Mouse (Mus musculus) stomach, embryonic 16.5 days (tissue): Measurements from ENCODE around the gene Mtfp1. TPM values are rescaled to one million over a fixed set of nuclear protein-coding genes. Genes with fewer than 3 reads are reported as not detected.

Experiments used
- ATAC-seq: fragments of 200-750 bp; cut with Nextera tagmentation; 2 replicates; pipeline ENCODE4 v1.8.0; 2017; ENCODE audit warnings: moderate number of reproducible peaks, moderate TSS enrichment; ENCODE audit not compliant: insufficient read depth, low FRiP score
- H3K27ac ChIP-seq: fragments of 300-500 bp; sonication (generic); 2 replicates; pipeline ENCODE4 v1.5.1; 2014; ENCODE audit warnings: low read length
- H3K27me3 ChIP-seq: fragments of 300-500 bp; sonication (generic); 2 replicates; pipeline ENCODE4 v1.6.1; 2014; ENCODE audit warnings: low read length, control low read depth, mixed read lengths; ENCODE audit not compliant: control insufficient read depth, insufficient read depth
- H3K36me3 ChIP-seq: fragments of 300-500 bp; sonication (generic); 2 replicates; pipeline ENCODE4 v1.6.1; 2014; ENCODE audit warnings: low read length; ENCODE audit not compliant: control insufficient read depth, insufficient read depth
- H3K4me1 ChIP-seq: fragments of 300-500 bp; sonication (generic); 2 replicates; pipeline ENCODE4 v1.6.1; 2014; ENCODE audit warnings: low read length, control low read depth, mixed read lengths; ENCODE audit not compliant: control insufficient read depth, insufficient read depth
- H3K4me2 ChIP-seq: fragments of 300-500 bp; sonication (generic); 2 replicates; pipeline ENCODE4 v1.6.1; 2014; ENCODE audit warnings: low read depth, low read length, mixed read lengths
- H3K4me3 ChIP-seq: fragments of 300-500 bp; sonication (generic); replicated peaks from 2 replicates; pipeline ENCODE4 v1.5.1; 2014; ENCODE audit warnings: mild to moderate bottlenecking, low read length
- H3K9ac ChIP-seq: fragments of 300-500 bp; sonication (generic); 2 replicates; pipeline ENCODE4 v1.6.1; 2014; ENCODE audit warnings: low read length
- H3K9me3 ChIP-seq: fragments of 300-500 bp; sonication (generic); replicated peaks from 2 replicates; pipeline ENCODE4 v1.6.1; 2016; ENCODE audit warnings: low read length, control low read depth; ENCODE audit not compliant: control insufficient read depth
- WGBS: fragments of 180-500 bp; shearing (Covaris S2); extraction: QIAGEN DNeasy Blood & Tissue Kit; methylation state at CpG from one replicate; pipeline ENCODE4 v1.1.7; 2014; 5-methylcytosine and 5-hydroxymethylcytosine counted together
- polyA plus RNA-seq: library from polyadenylated mRNA; unstranded; fragments of >200 nt; fragmentation: Nextera tagmentation; extraction: Ambion mirVana; gene quantifications from 2 replicates; pipeline ENCODE4 v1.2.1, GENCODE M21; 2015

Gene Mtfp1
- polyA plus RNA-seq, 1 experiment from 2014 or later = 17.7 TPM

DNA sequence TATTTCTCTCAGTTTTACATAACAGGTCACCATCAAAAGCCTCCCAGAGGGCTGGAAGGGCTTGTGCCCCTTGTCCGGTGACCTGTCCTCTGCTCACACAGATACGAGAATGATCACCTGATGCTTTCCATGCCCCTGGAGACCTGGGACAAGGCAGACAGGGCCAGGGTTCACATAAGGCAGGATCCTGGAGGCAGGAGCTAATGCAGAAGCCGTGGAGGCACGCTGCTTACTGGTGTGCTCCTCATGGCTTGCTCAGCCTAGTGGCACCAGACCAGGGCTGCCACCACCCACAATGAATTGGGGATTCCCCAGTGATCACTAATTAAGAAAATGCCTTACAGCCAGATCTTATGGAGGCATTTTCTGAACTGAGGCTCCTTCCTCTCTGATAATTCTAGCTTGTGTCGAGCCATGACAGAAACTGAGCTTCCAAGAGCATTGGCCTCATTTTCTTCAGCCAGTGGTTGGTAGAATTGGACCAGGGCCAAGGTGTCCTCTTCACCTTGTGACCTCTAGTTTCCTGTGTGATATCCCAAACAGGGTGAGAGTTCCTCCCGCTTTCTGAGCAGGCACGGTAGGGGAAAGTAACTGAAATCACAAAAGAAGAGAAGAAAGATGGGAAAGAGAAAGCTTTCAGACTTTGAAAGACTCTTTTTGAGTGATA is 16.8 kb downstream of the Mtfp1 start:
- Histone ChIP-seq H3K4me3 (no peak overlapping the region), H3K9me3 (no peaks in the 10 kb centered on the region), H3K9ac (no peak overlapping the region), H3K4me2 (no peak overlapping the region), H3K36me3 (no peaks in the 10 kb centered on the region), H3K27me3 (no peaks in the 10 kb centered on the region), H3K4me1 (no peaks in the 10 kb centered on the region), H3K27ac (no peak overlapping the region)
- no peak for ATAC-seq
- 78% methylated on average over 7 of the region's 7 CpGs for WGBS

DNA sequence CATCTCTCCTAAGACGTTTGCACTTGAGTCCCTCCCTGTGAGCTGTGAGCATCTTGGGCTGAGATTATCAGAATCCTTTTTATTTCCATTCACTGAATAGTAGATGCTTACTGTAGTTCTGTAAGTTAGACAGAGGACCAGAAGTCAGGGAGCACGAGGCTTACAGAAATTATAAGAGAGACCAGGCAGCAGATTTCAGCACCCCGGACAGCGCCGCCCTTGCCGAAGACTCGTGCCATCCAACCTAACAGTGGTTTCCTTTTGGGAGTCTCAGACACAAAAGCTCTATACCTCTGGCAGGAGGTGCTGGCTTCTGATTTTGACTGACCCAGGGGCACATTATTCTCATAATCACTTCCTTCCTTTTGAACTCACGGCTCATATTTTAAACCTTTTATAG is 18.6 kb downstream of the Mtfp1 start:
- H3K36me3 ChIP-seq = no peaks in the 10 kb centered on the region
- H3K27me3 ChIP-seq = no peaks in the 10 kb centered on the region
- WGBS = 13% methylated on average over 8 of the region's 8 CpGs
- no peak for ATAC-seq
- no peak overlapping the region for H3K4me2 ChIP-seq
- no peaks in the 10 kb centered on the region for H3K9me3 ChIP-seq
- H3K27ac ChIP-seq = no peak overlapping the region
- no peaks in the 10 kb centered on the region for H3K4me1 ChIP-seq
- H3K4me3 ChIP-seq = no peak overlapping the region
- H3K9ac ChIP-seq = no peak overlapping the region

DNA sequence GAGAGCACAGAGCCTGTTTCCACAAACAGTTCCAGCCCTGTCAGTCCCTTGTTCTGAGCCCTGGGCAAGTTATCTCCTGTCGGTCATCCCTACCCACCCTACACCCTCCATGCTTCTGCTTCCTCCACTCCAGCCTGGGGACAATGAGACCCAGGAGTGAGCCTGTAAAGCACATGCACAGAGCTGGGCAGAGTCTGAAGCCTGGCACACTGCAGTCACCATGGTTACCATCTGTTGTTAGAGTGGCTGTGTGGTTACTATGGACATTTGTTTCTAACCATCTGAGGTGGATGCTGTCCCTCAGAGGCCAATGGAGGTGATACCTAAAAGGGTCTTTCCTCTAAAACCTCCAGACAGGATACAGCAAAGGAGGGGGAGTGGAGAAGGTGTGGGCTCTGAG is 25.6 kb downstream of the Mtfp1 start:
- H3K36me3 ChIP-seq = no peaks in the 10 kb centered on the region
- no peak for ATAC-seq
- no peak overlapping the region for H3K4me3 ChIP-seq
- no peaks in the 10 kb centered on the region for H3K4me1 ChIP-seq
- WGBS = 74% methylated on average over 1 of the region's 1 CpGs
- no peak overlapping the region for H3K9ac ChIP-seq
- H3K27ac ChIP-seq = no peak overlapping the region
- no peaks in the 10 kb centered on the region for H3K27me3 ChIP-seq
- H3K9me3 ChIP-seq = no peaks in the 10 kb centered on the region
- no peak overlapping the region for H3K4me2 ChIP-seq

DNA sequence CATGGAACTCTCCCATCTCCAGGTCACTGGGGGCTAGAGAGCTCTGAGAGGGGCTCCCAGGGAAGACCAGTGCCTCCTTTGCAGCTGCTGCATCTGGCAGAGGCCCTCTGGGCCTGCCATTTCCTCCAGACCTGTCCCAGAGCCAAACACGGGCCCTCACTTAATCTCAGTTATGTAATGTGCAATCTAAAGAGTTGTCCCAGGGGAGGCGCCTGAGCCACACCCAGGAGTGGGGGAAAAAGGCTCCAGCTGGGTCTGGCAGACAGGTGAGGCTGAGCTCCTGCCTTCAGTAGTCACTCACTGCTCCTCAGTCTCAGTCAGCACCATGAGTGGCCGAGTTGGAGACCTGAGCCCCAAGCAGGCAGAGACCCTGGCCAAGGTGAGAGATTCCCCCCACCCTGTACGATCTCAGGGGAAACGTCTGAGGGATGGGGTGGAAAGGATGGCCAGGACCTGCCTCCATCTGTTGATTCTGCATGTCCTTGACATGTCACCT is 30.6 kb downstream of the Mtfp1 start, which contains the start of gene Sec14l3:
Gene Sec14l3, plus strand, starts transcription at position 215 of the 496 bp plus-strand sequence.
- no peak within 1 kb of the TSS for H3K27ac ChIP-seq
- no peak within 1 kb of the TSS for H3K4me2 ChIP-seq
- ATAC-seq = no peak
- H3K4me3 ChIP-seq = no peak within 1 kb of the TSS
- WGBS = 42% methylated on average over 5 of the region's 5 CpGs
- no peak within 1 kb of the TSS for H3K9ac ChIP-seq
- H3K4me1 ChIP-seq = no peaks in the 10 kb centered on the region
- H3K27me3 ChIP-seq = no peaks in the 10 kb centered on the region
- no peaks in the 10 kb centered on the region for H3K36me3 ChIP-seq
- no peaks in the 10 kb centered on the region for H3K9me3 ChIP-seq

DNA sequence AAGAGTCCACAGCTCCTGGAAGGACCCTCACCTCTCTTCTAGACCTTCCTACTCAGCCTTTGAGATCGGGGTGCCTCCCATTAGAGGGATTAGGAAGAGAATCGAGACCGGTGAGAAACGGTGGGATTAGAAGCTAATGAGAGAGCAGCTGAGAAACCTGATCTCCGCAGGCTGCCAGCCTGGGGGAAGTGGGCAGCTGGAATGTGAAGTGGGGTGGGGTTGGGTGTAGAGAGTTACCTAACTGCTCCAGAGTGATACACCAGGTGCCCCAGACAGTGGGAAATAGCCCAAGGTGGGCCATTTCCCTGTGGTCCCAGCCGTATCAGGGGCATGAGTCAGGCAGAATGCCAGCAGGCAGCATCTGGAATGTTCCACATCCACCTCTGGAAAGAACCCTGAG is 32.3 kb downstream of the Mtfp1 start:
- Histone ChIP-seq H3K9ac (no peak overlapping the region), H3K36me3 (no peaks in the 10 kb centered on the region), H3K27me3 (no peaks in the 10 kb centered on the region), H3K27ac (no peak overlapping the region), H3K4me1 (no peaks in the 10 kb centered on the region), H3K4me2 (no peak overlapping the region), H3K9me3 (no peaks in the 10 kb centered on the region), H3K4me3 (no peak overlapping the region)
- WGBS = 37% methylated on average over 6 of the region's 6 CpGs
- ATAC-seq = no peak

DNA sequence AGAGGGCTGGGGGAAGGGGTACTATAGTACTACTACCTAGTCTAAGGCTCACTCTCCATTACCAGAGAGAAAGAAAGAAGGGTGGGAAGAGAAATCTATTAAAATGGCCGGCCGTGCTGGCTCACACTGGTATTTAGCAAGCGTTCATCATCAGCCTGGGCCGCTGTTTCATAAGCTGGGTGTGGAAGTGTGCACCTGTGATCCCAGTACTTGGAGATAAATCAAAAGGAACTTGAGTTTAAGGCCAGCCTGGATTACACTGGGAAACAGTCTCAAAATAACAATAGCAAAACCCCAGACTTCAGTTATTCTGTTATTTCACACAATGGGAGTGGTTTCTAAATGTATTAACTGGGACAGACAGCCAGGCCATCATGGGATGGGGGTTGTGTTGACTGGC is 32.7 kb downstream of the Mtfp1 start:
- H3K27me3 ChIP-seq = no peaks in the 10 kb centered on the region
- ATAC-seq = no peak
- H3K36me3 ChIP-seq = no peaks in the 10 kb centered on the region
- WGBS = 83% methylated on average over 4 of the region's 4 CpGs
- no peaks in the 10 kb centered on the region for H3K4me1 ChIP-seq
- H3K9ac ChIP-seq = no peak overlapping the region
- no peak overlapping the region for H3K4me3 ChIP-seq
- no peaks in the 10 kb centered on the region for H3K9me3 ChIP-seq
- no peak overlapping the region for H3K27ac ChIP-seq
- no peak overlapping the region for H3K4me2 ChIP-seq

DNA sequence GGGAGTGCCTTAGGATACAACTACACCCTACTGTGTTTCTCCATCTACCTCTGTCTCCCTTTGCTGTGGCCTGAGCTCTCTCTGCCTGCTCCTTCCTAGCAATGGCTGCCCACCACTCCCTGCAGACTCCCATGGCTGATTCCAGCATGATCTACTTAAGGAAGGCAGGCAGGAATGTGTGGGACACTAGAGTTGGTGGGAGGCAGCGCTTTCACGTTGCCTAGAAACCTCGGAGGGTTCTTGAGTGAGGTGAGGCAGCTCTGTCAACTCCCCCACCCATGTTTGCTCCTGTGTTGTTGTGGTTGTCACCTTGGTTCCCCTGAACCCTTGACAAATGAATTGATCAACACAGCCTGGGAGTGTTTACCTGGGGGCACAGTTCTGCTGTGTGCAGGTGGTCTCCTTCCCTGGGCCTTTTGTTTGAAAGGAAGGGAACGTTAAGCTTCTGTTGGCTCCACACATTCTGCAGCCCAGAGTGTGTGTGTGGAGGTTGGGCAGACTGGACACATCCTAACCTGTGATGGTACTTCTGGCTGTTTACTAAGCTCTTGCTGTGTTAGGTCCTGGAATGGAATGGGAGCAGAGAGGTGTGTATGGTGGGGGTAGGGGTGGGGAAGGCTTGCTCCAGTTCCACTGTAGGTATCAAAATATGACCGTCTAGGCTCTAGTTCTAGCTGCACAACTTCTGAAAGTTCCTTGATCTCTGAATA is 34.2 kb downstream of the Mtfp1 start:
- H3K4me3 ChIP-seq = no peak overlapping the region
- H3K27ac ChIP-seq = no peak overlapping the region
- 45% methylated on average over 5 of the region's 5 CpGs for WGBS
- no peaks in the 10 kb centered on the region for H3K4me1 ChIP-seq
- H3K36me3 ChIP-seq = no peaks in the 10 kb centered on the region
- H3K4me2 ChIP-seq = no peak overlapping the region
- H3K9ac ChIP-seq = no peak overlapping the region
- no peak for ATAC-seq
- no peaks in the 10 kb centered on the region for H3K27me3 ChIP-seq
- no peaks in the 10 kb centered on the region for H3K9me3 ChIP-seq

DNA sequence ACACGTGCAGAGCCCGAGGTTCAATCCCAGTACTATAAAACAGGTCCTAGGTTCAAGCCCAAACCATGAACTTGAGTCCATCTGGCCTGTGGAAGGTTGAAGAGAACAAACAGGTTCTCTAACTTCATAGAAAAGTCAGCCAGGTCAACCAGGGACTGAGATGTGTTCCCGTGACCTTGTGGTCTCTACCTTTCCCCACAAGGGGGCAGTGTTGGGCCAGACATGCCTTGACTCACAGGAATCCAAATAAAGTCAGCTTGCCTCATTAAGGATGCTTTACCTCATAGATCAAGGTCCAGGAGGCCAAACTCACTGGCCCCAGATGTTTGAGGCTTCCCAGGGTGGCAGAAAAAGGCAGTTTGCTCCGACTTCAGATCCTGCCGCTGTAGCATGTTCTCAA is 41.7 kb downstream of the Mtfp1 start:
- Histone ChIP-seq H3K9ac (no peak overlapping the region), H3K36me3 (no peaks in the 10 kb centered on the region), H3K4me2 (no peak overlapping the region), H3K4me3 (no peak overlapping the region), H3K27ac (no peak overlapping the region), H3K27me3 (no peaks in the 10 kb centered on the region), H3K4me1 (no peaks in the 10 kb centered on the region), H3K9me3 (no peaks in the 10 kb centered on the region)
- 16% methylated on average over 5 of the region's 5 CpGs for WGBS
- ATAC-seq = no peak

DNA sequence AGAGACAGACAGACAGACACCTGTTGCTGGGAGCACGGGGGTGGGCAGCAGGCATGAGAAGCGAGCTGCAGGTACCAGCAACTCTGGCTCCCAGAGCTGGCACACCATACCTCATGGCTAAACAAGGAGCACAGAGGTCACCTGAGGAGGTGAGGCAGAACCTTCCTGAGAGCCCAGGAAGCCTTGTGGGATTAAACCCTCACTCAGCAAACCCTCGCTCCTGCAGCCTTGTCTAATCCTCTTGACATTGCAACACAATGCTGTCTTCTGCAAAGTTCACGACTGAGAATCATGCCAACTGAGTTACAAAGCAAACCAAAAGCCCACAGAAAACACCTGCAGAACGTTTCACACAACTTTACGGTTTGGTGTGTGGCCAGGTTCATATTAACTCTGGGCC is 46.8 kb downstream of the Mtfp1 start:
- no peaks in the 10 kb centered on the region for H3K9me3 ChIP-seq
- WGBS = 85% methylated on average over 6 of the region's 6 CpGs
- no peaks in the 10 kb centered on the region for H3K4me1 ChIP-seq
- no peak overlapping the region for H3K9ac ChIP-seq
- no peak overlapping the region for H3K27ac ChIP-seq
- no peaks in the 10 kb centered on the region for H3K36me3 ChIP-seq
- H3K4me3 ChIP-seq = no peak overlapping the region
- no peaks in the 10 kb centered on the region for H3K27me3 ChIP-seq
- no peak for ATAC-seq
- no peak overlapping the region for H3K4me2 ChIP-seq
